Mouse (Mus musculus): ENCODE results near the gene Rab4a. TPM values are rescaled to one million over a fixed set of nuclear protein-coding genes. Genes with fewer than 3 reads are reported as not detected.

Rab4a gene
- total RNA-seq, 1 experiment from 2014 or later = 13.9 TPM

GRCm38 (mm10) chr8:123826001-123826400, 20.2 kb downstream of the Rab4a start:
- ATAC-seq (replicated peaks in 1 of 2; ENCODE audit: insufficient read depth in 1 of 2, low FRiP score in 2 of 2, low TSS enrichment in 1 of 2, low read depth in 1 of 2, poor library complexity in 2 of 2, severe bottlenecking in 2 of 2) = peak in 1 of 2 experiments; percentile 53; a peak in 1 of 4 replicates

- no peak for ATAC-seq (replicated peaks in 1 of 2; ENCODE audit: insufficient read depth in 1 of 2, low FRiP score in 2 of 2, low TSS enrichment in 1 of 2, low read depth in 1 of 2, poor library complexity in 2 of 2, severe bottlenecking in 2 of 2)
These were observed 21.0 kb downstream of the Rab4a start for GRCm38 (mm10) chr8:123826758-123827157.

GRCm38 (mm10) chr8:123827523-123827922, 21.7 kb downstream of the Rab4a start:
- no peak for ATAC-seq (replicated peaks in 1 of 2; ENCODE audit: insufficient read depth in 1 of 2, low FRiP score in 2 of 2, low TSS enrichment in 1 of 2, low read depth in 1 of 2, poor library complexity in 2 of 2, severe bottlenecking in 2 of 2)

- ATAC-seq (replicated peaks in 1 of 2; ENCODE audit: insufficient read depth in 1 of 2, low FRiP score in 2 of 2, low TSS enrichment in 1 of 2, low read depth in 1 of 2, poor library complexity in 2 of 2, severe bottlenecking in 2 of 2) = peak; percentile 49 to 67; a peak in 3 of 4 replicates
These were observed 27.0 kb downstream of the Rab4a start for GRCm38 (mm10) chr8:123832757-123833156.

GRCm38 (mm10) chr8:123835451-123835850, 29.7 kb downstream of the Rab4a start:
- peak in 1 of 2 experiments; percentile 73; a peak in 2 of 4 replicates for ATAC-seq (replicated peaks in 1 of 2; ENCODE audit: insufficient read depth in 1 of 2, low FRiP score in 2 of 2, low TSS enrichment in 1 of 2, low read depth in 1 of 2, poor library complexity in 2 of 2, severe bottlenecking in 2 of 2)

- no peak for ATAC-seq (replicated peaks in 1 of 2; ENCODE audit: insufficient read depth in 1 of 2, low FRiP score in 2 of 2, low TSS enrichment in 1 of 2, low read depth in 1 of 2, poor library complexity in 2 of 2, severe bottlenecking in 2 of 2)
These were observed 30.6 kb downstream of the Rab4a start for GRCm38 (mm10) chr8:123836354-123836753.

GRCm38 (mm10) chr8:123838496-123838895, 32.7 kb downstream of the Rab4a start:
- ATAC-seq (replicated peaks in 1 of 2; ENCODE audit: insufficient read depth in 1 of 2, low FRiP score in 2 of 2, low TSS enrichment in 1 of 2, low read depth in 1 of 2, poor library complexity in 2 of 2, severe bottlenecking in 2 of 2) = no peak

GRCm38 (mm10) chr8:123840578-123841345, 35.0 kb downstream of the Rab4a start:
- no peak for ATAC-seq (replicated peaks in 1 of 2; ENCODE audit: insufficient read depth in 1 of 2, low FRiP score in 2 of 2, low TSS enrichment in 1 of 2, low read depth in 1 of 2, poor library complexity in 2 of 2, severe bottlenecking in 2 of 2)

GRCm38 (mm10) chr8:123842086-123842485, 36.3 kb downstream of the Rab4a start:
- ATAC-seq (replicated peaks in 1 of 2; ENCODE audit: insufficient read depth in 1 of 2, low FRiP score in 2 of 2, low TSS enrichment in 1 of 2, low read depth in 1 of 2, poor library complexity in 2 of 2, severe bottlenecking in 2 of 2) = no peak

GRCm38 (mm10) chr8:123844341-123844740, 38.6 kb downstream of the Rab4a start:
- ATAC-seq (replicated peaks in 1 of 2; ENCODE audit: insufficient read depth in 1 of 2, low FRiP score in 2 of 2, low TSS enrichment in 1 of 2, low read depth in 1 of 2, poor library complexity in 2 of 2, severe bottlenecking in 2 of 2) = no peak

GRCm38 (mm10) chr8:123845114-123845513, 39.3 kb downstream of the Rab4a start:
- peak; percentile 65 to 76 for ATAC-seq (replicated peaks in 1 of 2; ENCODE audit: insufficient read depth in 1 of 2, low FRiP score in 2 of 2, low TSS enrichment in 1 of 2, low read depth in 1 of 2, poor library complexity in 2 of 2, severe bottlenecking in 2 of 2)

- no peak for ATAC-seq (replicated peaks in 1 of 2; ENCODE audit: insufficient read depth in 1 of 2, low FRiP score in 2 of 2, low TSS enrichment in 1 of 2, low read depth in 1 of 2, poor library complexity in 2 of 2, severe bottlenecking in 2 of 2)
These were observed 40.2 kb downstream of the Rab4a start for GRCm38 (mm10) chr8:123845991-123846390.

GRCm38 (mm10) chr8:123846509-123846908, 40.7 kb downstream of the Rab4a start:
- ATAC-seq (replicated peaks in 1 of 2; ENCODE audit: insufficient read depth in 1 of 2, low FRiP score in 2 of 2, low TSS enrichment in 1 of 2, low read depth in 1 of 2, poor library complexity in 2 of 2, severe bottlenecking in 2 of 2) = no peak

- ATAC-seq (replicated peaks in 1 of 2; ENCODE audit: insufficient read depth in 1 of 2, low FRiP score in 2 of 2, low TSS enrichment in 1 of 2, low read depth in 1 of 2, poor library complexity in 2 of 2, severe bottlenecking in 2 of 2) = no peak
These were observed 41.8 kb downstream of the Rab4a start for GRCm38 (mm10) chr8:123847546-123847945.

GRCm38 (mm10) chr8:123849352-123849751, 43.6 kb downstream of the Rab4a start:
- no peak for ATAC-seq (replicated peaks in 1 of 2; ENCODE audit: insufficient read depth in 1 of 2, low FRiP score in 2 of 2, low TSS enrichment in 1 of 2, low read depth in 1 of 2, poor library complexity in 2 of 2, severe bottlenecking in 2 of 2)

GRCm38 (mm10) chr8:123851590-123851989, 45.8 kb downstream of the Rab4a start:
- no peak for ATAC-seq (replicated peaks in 1 of 2; ENCODE audit: insufficient read depth in 1 of 2, low FRiP score in 2 of 2, low TSS enrichment in 1 of 2, low read depth in 1 of 2, poor library complexity in 2 of 2, severe bottlenecking in 2 of 2)

GRCm38 (mm10) chr8:123854252-123854651, 48.5 kb downstream of the Rab4a start:
- ATAC-seq (replicated peaks in 1 of 2; ENCODE audit: insufficient read depth in 1 of 2, low FRiP score in 2 of 2, low TSS enrichment in 1 of 2, low read depth in 1 of 2, poor library complexity in 2 of 2, severe bottlenecking in 2 of 2) = no peak

GRCm38 (mm10) chr8:123854733-123855475, 49.1 kb downstream of the Rab4a start:
- ATAC-seq (replicated peaks in 1 of 2; ENCODE audit: insufficient read depth in 1 of 2, low FRiP score in 2 of 2, low TSS enrichment in 1 of 2, low read depth in 1 of 2, poor library complexity in 2 of 2, severe bottlenecking in 2 of 2) = no peak
